Mouse (Mus musculus) thymus, postnatal 25 days (tissue): ENCODE results near the gene Zfp652.
A peak's percentile ranks its signal among the peaks of the same experiment; 100 is the strongest.

Experiments used
- DNase-seq: peaks from one replicate; pipeline ENCODE4 v3.0.0; 2022

Gene Zfp652

DNA sequence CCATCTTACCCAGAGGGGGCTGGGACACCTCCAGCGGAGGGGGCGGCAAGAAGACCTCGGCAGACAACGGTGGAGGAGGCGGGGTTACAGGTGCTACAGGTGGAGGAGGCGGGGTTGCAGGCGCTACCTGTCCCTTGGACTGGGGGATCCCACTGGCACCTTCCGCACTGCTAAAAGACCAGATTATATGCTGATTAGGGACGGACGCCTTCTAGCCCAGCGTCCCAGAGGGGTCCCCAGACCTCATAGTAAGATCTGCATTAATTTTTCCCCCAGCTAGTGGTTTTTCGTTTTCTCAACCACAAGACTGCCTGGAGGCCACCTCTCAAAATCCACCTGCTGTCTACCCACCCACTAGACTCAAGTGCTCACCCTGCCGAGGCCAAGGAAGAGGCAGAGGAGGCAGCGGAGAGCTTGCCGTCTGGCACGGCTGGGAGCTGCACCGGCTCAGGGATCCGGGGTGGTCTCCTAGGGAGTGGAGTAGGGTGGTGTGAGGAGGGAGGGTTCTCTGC, 121.2 kb downstream of the Zfp652 start:
- DNase-seq: peak; percentile 64

- peak; percentile 94 for DNase-seq
Measured at GRCm38 (mm10) chr11:95834143-95834667, 121.7 kb downstream of the Zfp652 start.

- DNase-seq: peak; percentile 75
Measured at GRCm38 (mm10) chr11:95834742-95835710, 122.6 kb downstream of the Zfp652 start.

DNA sequence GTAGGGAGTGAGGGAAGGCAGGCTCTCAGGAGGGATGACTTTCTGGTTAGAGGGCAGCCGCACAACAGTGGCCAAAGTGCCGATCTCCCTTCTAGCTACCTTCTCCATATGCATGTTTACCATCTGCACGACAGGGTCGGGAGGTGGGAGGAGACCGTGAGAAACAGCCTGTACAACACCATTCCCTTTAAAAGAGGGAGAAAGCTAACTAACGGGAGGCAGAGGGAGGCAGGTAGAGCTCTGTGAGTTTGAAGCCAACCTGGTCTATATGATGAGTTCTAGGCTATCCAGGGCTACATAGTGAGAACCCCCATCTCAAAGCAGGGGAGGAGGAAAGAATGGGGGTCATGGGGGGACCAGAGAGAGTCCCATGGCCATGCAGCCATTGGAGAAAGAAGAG, 123.4 kb downstream of the Zfp652 start:
- DNase-seq: no peak

DNA sequence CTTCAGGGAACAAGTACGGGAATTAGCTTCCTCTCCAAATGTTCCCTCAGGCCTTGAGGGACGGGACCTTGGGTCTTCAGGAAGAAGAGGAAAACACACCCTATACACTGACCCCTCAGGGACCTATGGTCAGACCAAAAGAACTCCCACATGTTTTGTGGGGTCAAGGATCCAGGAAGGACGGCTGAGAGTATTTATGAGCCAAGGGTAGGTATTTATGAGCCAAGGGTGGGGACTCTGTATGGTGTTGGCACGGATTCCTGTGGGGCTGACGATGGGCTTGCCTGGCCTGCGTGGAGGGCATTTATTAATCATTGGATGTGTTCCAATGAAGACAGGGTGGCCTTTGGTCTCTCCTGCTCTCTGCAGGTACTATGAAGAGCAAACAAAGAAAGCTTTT, 124.0 kb downstream of the Zfp652 start:
- DNase-seq: no peak

GRCm38 (mm10) chr11:95837059-95837458, 124.6 kb downstream of the Zfp652 start, which contains the start of gene Gngt2:
Gngt2 (plus strand) TSS chr11:95837216.
- no peak for DNase-seq

DNA sequence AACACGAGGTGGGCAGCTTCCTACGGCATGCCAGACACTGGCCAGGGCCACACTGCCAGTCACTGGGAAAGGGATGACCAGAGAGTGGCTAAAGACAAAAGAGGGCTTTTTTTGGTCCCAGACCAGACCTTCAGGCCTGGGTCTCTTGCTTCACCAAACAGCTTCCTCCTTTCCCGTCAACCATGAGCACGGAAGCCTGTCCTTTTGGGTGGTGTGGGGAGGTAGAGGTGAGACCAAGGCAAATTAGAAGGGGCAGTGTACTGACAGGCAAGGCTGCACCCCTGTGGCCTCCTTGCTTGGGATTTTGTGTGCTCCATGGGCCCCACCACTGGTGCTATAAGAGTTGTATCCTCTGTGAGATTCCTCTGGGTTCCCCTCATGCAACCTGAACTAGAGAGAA, 126.1 kb downstream of the Zfp652 start:
- DNase-seq: no peak

DNA sequence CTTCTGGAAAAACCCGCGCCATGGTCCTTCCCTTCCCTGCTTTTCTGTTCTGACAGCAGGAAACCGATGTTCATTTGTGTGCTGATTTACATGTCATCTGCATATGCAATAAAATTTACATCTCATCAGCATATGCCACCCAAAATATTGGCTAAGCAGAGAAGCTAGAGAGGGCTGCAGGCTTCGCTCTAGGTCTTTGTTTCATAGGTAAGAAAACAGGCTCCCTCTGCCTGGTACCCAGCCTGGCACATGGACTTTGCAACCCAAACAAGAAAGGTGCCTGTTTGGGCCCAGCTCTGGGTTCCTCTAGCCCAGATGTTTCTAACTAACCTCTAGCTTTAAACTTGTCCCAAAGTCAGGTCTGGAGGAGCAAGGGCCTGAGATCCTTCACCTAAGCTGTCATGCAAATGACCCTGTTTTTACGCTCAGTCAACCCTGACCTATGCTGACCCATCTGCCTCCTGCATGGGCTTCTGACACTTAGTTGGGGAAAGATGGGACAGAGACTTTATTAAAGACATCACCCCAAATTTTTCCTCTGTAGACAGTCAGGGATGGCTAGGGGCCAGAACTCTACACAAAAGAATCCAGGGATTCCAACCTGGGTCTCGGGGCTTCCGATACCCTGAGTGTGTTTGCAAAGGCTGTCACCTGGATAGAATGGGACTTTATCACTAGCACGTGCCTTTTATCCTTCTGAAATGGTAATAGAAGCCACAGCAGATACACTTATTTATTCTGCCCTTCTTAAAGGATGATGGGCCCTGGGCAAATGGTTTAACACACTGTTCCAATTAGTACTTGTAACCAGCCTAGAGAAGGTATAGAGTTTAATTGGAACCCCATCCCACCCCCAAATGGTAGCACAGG, 126.8 kb downstream of the Zfp652 start:
- DNase-seq: peak; percentile 36

DNA sequence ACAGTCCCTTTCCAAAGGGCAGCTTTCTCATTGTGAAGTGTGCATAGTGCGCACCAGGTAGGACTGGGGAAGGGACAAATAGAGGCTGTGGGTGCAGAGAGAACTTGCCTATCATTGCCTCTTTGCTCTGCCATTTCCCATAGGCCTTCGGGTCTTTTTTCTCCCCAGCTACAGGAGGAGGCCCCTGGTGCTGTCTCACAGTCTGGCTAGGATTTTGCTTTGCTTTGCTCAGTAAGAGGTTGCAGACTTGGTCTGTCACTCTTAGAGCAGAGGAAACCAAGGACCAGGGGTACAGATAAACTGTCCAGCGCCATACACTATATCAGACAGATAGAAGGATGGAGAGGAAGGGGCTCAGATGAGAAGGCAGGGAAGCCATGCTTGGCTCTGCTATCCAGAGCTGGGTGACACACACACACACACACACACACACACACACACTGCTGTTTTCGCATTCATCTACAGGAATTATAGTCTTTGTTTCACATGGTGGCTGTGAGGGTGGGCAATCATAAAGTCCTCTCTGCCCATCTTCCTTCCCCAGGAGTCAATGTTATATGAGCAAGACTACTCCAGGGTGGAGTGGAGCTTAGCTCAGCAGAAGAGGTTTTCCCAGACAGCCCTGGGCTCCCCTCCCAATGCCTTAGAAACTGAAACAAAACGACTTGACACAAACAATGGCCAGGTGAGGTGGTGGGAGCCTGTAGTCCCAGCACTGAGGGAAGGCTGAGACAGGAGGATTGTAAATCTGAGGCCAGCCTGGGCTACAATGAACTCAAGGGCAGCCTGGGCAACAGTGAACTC, 128.4 kb downstream of the Zfp652 start:
- DNase-seq: peak; percentile 25

DNA sequence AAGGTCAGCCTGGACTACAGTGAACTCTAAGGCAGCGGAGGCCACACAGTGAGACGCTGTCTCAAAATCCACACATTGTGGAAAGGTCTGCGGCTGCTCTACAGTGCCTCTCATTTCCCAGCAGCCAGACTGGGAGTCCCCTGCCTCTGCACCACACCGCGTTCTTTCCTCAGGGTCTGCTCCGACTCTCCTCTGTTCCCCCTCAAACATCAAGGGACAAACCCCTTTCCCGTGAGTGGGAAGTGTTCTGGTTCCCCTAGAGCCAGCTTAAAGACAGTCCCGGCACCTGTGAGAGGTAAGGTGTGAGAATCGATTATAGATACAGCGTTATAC, 129.0 kb downstream of the Zfp652 start:
- DNase-seq: peak; percentile 49

- DNase-seq: peak; percentile 89
Measured at GRCm38 (mm10) chr11:95842074-95842681, 129.7 kb downstream of the Zfp652 start, which contains the start of gene Abi3. Abi3 (minus strand) TSS chr11:95842476.

DNA sequence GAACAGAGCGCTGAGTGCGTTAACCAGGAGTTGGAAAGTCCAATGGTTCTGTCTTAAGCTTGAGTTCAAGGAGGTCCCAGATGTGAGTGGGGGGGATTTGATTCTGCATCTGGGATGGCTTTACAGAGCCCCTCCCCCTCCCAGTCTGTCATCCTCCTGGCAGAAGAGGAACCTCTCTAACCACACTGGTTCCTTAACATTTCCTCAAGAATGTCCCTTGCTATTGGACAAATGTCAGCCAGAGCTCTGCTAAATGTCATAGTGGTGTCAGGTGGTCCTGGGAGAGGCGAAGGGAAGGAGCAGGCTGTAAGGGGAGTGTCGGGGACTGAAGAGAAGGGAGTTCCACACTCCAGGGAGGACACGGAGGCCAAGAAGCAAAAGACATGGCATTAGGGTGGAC, 130.5 kb downstream of the Zfp652 start:
- DNase-seq: no peak

DNA sequence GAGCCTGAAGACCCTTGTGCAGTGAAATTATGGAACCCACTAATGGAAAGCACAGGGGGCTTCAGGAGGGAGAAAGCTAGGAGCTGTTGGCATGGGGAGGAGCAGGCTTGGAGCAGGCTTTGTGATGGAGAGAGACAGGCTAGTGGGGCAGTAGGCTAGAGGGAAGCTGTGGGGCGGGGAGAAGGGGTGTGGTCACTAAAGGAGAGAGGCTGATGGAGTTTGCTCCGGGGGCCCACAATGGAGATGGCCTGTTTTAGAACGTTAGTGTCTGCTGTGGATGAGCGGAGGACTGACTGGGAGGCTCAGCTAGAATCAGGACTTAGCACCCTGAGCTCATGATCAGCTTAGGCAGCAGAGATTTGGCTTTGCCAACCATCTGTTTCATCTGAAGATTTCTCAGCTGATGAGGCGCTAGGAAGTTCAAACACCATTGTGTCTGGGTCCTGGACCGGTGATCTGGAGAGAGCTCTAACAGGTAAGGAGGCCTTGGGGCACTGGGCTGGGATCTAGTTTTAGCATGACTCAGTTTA, 131.0 kb downstream of the Zfp652 start:
- no peak for DNase-seq

- no peak for DNase-seq
Measured at GRCm38 (mm10) chr11:95844935-95845334, 132.5 kb downstream of the Zfp652 start.

- no peak for DNase-seq
Measured at GRCm38 (mm10) chr11:95850898-95851297, 138.4 kb downstream of the Zfp652 start.

DNA sequence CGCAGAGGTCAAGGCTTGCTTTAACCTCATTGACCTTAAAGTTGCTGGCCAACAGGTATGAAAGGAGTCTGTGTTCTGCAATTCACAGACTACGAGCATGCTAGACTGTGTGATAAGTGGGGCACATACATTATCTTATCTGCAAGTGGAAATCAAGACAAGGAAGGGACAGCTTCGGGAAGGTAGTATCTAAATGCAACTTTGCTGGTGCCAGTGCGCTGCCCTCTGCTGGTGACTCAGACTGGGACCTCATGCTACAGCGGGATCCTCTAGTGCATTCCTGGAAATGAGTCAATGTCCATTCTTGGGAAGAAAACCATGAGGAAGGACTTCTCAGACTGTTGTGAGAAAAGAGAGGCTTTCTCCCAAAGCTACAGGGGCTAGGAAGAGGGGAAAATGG, 141.2 kb downstream of the Zfp652 start:
- DNase-seq: peak; percentile 82

- DNase-seq: no peak
Measured at GRCm38 (mm10) chr11:95857306-95857705, 144.8 kb downstream of the Zfp652 start.

DNA sequence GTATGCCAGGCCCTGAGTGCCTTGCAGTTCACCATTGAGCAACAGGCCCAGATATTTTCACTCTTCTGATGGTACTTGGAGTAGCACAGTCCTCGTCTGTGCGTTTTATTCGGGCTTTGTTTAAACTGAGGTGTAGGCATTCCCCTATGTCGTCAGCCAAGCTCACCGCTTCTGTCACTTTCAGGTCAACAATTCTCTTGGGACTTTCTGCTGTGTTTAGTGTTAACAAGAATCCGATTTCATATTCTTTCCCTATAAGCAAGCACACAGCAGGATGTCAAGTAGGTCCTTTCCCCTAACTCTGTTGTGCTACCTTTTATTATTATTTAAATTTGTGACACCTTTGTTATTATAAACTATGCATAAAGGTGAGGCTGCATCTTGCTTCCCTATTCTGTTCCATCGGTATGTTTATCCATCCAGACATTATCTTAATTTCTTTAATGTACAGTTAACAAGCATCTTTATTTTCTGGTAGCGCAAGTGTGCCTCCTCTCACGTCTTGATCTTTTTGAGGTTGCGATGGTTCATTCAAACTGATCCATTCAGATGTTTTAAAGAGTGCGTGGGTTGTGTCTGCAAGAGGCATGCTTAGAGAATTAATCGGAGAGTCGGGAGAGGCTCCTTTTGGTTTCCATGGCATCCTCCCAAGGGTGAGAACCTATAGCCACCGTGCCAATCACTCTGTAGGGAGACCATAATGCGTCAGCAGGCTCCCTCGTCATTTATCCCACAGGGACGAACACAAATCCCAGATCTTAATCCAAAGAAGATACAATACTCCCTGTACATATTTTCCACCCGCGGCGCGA, 145.4 kb downstream of the Zfp652 start:
- no peak for DNase-seq

DNA sequence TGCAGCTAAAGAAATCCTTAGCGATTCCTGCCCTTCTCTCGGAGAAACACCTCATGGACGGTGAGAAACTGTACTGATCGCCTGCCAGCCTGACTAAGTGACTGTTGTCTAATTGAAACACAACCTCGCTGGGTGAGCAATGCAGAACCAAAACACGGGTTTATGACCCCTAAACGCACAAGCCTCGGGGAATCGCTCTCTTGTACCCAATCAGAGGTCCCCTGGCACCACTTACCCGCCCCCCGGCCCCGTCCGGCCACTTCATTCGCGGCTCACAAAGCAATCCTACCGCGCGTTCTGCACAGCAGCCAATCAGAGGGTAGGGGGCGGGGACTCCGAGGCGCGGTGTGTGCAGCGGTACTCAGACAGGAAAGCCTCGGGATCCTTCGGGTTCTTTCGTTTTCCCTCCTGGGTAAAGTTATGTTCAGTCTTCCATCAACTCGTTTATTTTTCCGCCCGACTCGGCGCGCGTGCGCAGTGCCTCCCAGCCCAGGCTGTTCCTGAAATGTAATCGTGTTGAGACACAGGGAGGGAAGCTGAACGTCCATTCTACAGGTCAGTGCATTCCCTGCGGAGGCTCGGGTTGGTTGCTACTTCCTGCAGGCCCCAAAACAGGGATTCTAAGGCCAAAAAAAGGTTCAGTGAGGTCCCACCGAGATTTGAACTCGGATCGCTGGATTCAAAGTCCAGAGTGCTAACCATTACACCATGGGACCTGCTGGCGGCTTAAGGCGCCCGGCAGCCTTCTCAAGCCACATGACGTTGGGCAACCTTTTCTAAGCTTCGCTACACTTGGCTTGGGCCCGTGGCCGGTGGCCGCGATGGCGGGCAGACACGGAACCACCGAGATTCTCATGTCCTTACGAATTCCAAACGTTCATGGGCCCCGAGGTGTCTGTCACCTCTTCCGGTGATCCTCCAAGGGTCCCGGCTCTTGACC, 146.3 kb downstream of the Zfp652 start:
- peak; percentile 96 for DNase-seq
